Mouse (Mus musculus) spleen, postnatal 36 days (tissue): ENCODE results near the gene Uri1.

Experiments
- DNase-seq, 2 experiments: peaks; one replicate each; pipeline ENCODE4 v3.0.0; 2022; ENCODE audit warnings: low spot score in 2 of 2, mixed read lengths in 1 of 2

The Uri1 gene

GRCm38 (mm10) chr7:38015356-38015755 is 8.0 kb downstream of the Uri1 start:
- DNase-seq: no peak

GRCm38 (mm10) chr7:38013946-38014345 is 9.4 kb downstream of the Uri1 start:
- DNase-seq: no peak

DNA sequence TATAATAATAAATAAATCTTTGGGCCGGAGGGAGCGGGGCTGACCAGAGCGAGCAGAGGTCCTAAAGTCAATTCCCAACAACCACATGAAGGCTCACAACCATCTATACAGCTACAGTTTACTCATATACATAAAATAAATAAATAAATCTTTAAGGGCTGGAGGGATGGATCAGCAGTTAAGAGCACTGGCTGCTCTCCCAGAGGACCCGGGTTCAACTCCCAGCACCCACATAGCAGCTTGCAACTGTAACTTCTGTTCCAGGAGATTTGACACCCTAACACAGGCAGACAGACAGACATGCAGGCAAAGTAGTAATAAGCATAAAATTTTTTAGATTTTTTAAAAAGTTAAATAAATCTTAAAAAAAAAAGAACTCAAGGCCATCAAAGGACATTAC is 10.5 kb downstream of the Uri1 start:
- DNase-seq: no peak

GRCm38 (mm10) chr7:38008359-38008758 is 15.0 kb downstream of the Uri1 start:
- no peak for DNase-seq

GRCm38 (mm10) chr7:38002451-38002850 is 20.9 kb downstream of the Uri1 start:
- DNase-seq: no peak

DNA sequence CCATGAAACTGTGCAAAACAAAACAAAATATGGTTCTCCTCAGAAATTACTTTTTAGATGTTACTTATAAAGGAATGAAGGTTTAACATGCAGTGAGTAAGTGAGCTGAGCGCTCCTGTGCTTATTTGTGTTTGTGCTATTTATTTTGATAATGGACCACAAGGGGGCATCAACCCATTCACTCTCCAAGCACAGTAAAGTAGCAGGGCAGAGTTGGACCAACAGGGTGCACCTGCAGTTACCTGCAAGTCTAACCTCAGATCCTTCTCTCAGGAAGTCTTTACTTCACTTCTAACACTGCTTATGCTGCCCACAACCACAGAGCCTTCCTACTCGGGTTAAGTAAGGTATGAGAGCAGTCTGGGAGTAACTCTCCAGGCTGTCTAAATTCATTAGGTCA is 23.7 kb downstream of the Uri1 start:
- DNase-seq: no peak

DNA sequence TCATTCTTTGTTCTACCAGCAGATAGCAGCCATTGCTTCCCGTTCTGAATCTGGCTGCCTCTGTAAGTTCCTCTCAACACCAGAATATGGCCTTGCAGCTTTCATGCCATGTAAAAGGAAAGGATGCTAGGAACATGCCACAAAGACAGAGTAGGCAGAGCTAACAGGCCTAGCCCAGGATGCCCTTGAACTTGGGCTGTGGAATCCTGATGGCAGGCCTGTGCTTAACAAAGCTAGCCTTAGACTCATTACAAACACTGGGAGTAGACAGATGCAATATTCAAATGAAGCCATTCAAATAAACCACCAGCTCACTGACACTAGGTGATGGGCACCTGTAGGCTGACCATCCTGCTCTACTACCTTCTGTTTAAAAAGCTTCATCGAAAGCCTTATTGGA is 30.5 kb downstream of the Uri1 start:
- no peak for DNase-seq

DNA sequence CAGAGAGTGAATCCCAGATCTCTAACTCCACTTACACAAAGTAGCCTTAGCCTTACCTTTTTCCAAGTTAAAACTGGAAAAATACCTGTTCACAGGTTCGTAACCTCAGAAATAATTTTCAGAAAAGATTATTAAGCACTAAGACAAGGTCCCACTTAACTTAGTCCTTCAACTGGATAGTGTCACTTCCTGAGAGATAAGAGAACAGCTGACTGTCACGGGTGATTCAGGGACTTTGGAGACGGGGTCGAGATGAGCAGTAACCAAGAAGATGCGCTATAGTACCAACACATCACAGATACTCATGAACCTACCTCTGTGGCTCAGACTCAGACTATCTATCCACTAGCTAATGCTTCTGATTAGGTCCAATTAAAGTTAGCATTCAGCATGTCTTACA is 38.5 kb downstream of the Uri1 start:
- no peak for DNase-seq

- no peak for DNase-seq
Observed at GRCm38 (mm10) chr7:37983471-37983870, 39.9 kb downstream of the Uri1 start.

DNA sequence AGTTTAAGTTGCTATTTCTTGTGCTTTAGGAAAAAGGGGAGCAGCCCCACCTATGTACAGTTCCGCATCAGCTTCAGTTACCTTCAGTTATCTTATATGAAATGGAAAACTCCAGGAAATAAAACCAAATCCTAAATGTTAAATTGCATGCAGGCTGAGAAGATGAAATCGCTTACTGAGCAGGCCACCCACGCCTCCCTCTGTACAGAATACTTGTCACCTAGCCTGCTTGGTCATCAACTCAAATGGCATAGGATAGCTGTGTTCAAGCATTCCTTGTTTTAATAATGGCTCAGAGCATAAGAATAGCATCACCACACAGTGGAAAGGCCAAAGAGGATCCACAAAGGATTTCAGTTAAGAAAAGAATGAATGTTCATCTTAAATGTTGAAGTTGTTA is 43.6 kb downstream of the Uri1 start:
- no peak for DNase-seq

DNA sequence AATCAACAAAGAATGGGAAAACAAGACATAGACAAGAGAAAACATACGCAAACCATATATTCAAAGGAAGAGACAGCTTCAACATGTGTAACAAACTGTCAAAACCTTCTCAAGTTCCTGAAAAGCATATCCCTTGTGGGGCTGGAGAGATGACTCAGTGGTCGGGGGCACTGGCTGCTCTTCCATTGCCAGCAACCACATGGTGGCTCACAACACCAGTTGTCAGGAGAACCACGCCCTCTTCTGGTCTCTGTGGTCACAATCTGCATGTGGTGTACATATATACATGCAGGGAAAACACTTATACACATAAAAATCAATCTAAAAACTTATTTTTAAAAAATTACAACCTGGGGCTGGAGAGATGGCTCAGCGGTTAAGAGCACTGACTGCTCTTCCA is 44.9 kb downstream of the Uri1 start:
- DNase-seq: no peak

GRCm38 (mm10) chr7:37977676-37978075 is 45.7 kb downstream of the Uri1 start:
- DNase-seq: no peak

GRCm38 (mm10) chr7:37972999-37973555 is 50.3 kb downstream of the Uri1 start:
- no peak for DNase-seq

GRCm38 (mm10) chr7:37972571-37972970 is 50.8 kb downstream of the Uri1 start:
- no peak for DNase-seq

- DNase-seq: no peak
Observed at GRCm38 (mm10) chr7:37962326-37962725, 61.0 kb downstream of the Uri1 start.

GRCm38 (mm10) chr7:37961247-37961646 is 62.1 kb downstream of the Uri1 start:
- no peak for DNase-seq

DNA sequence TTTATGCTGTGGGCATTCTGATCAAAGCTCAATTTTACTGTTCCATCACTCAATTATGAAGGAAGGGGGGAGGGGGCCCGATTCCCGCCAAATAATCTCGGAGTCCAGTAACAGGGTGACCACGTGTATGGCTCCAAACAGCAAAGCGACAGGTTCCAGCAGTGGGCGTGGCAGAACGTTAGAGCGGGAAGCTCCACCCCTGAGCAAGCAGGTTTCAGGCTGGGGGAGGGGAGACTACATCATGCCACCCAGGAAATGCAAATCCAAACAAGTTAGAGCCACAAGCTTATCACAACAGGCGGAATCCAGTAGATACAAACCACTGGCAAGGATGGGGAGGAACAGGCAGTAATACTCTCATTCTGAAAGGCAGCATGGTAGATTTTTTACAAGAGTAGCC is 71.5 kb downstream of the Uri1 start:
- DNase-seq: no peak

DNA sequence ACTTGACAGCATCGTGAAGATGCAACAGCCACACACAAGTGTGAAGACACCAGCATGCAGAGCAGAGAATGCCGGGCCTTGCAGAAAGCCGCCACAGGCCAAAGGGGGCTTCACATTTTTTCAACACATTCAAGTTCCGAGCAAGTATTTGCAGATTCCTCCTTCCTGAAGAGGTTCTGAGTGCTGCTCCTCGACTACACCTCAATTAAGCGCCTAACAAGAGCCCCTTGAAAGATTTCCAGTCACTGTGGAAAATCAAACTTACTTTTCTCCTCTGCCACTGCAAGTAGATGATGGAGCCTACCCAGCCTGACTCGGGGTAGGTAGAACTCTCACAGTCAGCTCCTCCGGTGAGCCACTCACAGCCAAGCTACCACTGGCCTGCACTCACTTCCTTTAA is 86.9 kb downstream of the Uri1 start:
- no peak for DNase-seq

GRCm38 (mm10) chr7:37935786-37936185 is 87.6 kb downstream of the Uri1 start:
- no peak for DNase-seq

DNA sequence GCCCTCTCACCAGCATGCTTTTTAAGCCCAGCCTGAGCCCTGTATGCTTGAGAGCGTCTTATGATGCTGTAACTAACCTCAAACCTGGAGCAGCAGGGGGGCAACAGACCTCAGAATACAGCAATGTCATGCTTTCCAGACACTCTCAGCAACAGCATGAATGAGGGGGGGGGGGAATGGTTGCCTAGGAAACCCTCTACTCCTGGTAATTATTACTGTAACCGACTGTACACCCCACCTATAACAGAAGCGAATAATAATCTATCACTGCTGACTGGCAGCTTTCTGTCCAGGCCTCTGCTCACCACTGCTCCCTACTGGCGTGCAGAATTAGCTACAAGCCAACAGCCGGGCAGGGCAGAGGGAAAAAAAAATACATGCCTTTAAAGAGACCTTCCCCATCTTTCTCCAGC is 88.6 kb downstream of the Uri1 start:
- DNase-seq: no peak

DNA sequence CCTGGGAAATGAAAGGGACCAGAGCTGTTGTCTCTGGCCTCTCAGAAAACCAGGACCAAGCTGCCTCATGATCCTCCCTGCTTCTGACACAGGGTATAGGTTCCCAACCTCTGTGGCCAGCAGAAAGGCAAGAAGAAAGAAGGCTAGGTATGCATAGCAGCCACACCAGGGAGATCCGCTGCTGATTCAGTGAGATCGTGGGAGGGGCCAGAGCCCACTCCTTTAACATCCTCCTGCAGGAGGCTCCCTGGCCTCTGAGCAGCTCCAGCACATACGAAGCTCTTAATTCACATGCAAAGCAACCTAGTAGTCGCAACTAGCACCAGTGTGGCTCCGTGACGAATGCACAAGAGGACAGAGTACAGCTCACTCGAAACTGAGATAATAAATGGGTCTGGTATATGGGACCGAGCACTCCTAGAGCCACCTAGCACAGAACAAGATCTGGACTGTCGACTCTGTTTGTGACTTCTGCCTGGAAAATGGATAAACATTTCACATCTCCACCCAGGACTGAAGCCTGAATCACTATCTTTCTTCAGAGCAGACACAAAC is 89.5 kb downstream of the Uri1 start:
- no peak for DNase-seq

- DNase-seq: no peak
Observed at GRCm38 (mm10) chr7:37931631-37932030, 91.7 kb downstream of the Uri1 start.

- no peak for DNase-seq
Observed at GRCm38 (mm10) chr7:37929738-37930137, 93.6 kb downstream of the Uri1 start.

DNA sequence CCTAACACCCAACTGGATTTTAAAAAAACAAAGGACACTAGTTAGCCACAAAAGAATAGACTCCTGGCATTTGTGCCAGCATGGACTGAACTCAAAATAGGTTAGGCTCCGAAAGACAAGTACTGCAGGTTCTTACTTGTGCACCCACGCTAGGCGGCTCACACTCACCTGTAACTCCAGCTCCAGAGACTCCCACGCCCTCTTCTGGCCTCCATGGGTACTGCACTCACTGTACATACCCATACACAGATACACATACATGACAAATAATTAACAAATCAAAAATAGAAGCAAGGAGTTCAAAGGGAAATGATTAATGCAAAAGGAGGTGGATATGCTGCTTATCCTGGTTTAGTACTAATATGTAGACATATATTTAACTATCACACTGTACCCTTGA is 100.4 kb downstream of the Uri1 start:
- no peak for DNase-seq
